Mouse (Mus musculus) embryo, embryonic 9.5 days (tissue): ENCODE data around the gene Cnr2.

Experiments used
- DNase-seq: peaks from one replicate; pipeline ENCODE4 v3.0.0-alpha.2; 2017; ENCODE audit errors: extremely low spot score

Gene Cnr2

DNA sequence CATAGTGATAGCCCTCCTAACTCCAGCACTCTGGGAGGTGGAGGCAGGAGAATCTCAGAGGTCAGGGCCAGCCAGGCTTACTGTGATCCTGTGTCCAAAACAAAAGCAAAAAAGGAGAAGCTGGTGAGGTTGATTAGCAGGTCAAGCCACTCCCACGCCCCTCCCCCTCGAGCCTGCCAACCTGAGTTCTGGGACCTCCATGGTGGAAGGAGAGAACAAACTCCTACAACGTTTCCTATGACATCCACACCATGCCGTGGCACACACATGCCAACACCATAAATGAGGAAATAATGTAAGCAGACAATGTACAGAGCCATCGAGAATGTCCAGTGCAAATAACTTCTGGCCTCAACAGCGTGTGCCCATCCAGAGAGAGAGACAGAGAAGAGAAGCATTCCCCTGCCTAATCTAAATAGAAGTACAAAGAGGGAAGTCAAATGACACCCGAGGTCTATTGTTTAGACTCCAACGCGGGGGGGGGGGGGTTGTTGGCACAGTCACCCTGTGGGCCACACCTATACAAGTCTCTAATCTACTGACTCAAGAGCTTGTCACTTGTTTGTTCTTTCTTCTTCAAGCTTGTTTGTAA lies 19.1 kb upstream of the Cnr2 start:
- DNase-seq, result peak; percentile 72

DNA sequence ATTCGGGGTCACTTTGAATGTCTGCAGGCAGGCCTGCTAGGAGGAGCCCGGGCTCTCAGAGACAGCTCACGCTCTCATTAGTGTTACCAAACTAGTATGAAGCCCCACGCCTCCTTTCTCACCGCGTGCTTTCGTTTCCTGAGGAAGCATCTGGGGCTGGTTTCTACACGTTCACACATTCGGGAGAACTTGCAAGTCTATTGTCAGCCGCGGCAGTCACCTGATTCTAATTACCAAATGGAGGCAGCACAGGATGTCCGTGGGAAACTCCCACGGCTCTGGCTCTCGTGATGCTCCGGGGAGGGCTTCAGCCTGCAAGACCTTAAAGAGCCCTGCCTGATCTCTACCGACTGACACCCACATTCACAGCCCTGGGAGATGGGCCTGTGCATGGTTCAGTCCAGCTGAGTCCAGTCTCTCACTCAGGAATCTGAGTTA lies 18.6 kb upstream of the Cnr2 start:
- peak; percentile 65 for DNase-seq

DNA sequence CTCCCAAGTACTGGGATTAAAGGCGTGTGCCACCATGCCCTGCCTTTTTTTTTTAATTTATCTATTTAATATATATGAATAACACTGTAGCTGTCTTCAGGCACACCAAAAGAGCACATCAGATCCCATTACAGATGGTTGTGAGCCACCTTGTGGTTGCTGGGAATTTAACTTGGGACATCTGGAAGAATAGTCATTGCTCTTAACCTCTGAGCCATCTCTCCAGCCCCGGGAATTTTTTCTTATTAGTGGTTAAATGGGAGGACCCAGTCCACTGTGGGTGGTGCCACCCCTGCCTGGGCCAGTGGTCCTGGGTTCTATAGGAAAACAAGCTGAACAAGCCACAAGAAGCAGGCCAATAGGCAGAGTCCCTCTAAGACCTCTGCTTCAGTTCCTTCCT lies 17.5 kb upstream of the Cnr2 start:
- no peak for DNase-seq

DNA sequence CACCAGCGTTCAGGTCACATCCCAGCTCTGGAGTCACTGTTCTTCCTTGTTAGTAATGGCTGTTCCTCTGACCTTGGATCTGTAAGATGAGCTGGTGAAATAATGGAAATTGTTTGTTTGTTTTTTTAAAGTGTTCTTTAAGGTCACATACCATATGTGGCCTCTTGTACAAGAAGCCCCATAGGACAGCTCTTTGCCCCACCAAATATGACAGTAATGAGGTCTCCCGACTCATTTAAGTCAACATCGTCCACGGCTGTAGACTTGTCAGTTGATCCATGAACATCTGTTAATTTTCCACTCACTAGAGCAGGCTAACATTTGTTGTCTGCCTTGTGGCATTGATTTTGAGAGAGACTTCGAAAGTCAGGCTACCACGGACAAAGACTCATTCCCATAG lies 16.2 kb upstream of the Cnr2 start:
- no peak for DNase-seq

DNA sequence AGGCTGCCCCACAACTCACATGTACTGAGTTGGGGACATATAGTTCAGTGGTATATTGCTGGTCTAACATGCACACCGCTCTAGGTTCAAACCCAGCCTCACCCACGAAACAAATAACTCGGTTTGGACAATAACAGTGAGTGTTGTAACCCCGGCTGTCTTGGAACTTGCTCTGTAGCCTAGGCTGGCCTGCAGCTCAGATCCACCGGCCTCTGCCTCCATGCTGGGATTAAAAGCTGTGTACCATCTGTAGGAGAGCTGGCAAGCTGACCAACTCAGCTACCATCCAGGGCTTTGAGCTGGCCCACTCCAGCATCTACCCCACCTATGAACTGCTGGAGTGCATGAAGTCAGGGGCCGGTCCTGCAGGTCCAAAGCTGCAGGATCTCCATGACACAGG lies 15.2 kb upstream of the Cnr2 start:
- DNase-seq, result no peak

DNA sequence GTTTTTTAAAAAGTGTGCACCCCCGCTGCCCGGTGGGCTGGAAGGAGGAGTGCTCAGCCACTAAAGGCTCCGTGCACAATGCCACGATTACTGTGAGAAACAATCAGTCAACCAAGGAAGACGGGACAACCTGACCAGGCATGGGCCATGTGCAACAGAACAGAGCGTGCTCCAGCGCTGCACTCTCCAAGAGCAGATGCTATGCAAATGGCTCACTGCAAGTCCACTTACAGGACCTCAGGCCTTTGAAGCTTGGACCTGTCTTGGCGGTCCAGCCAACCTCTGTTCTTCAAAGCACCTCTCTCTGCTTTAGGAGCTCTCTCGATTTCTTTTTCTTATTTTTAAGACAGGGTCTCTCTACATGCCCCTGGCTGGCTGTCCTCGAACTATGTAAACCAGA lies 14.6 kb upstream of the Cnr2 start:
- DNase-seq, result no peak

DNA sequence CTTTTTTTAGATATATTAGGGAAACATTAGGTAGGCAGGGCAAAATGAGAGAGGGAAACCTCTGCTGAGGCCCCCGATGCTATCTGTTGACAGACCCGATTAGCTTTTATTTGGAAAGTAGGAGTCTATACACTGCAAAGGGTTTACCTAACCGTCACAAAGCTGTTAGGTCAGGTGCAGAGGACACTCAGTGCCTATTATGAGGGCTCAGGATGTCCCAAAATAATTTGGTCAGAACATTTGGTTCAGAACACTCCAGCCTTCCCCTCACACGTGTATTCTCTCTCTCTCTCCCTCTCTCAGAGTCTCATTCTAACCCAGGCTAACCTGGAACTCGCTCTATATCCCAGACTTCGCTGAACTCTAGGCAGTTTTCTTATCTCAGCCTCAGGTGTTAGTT lies 13.2 kb upstream of the Cnr2 start:
- no peak for DNase-seq

DNA sequence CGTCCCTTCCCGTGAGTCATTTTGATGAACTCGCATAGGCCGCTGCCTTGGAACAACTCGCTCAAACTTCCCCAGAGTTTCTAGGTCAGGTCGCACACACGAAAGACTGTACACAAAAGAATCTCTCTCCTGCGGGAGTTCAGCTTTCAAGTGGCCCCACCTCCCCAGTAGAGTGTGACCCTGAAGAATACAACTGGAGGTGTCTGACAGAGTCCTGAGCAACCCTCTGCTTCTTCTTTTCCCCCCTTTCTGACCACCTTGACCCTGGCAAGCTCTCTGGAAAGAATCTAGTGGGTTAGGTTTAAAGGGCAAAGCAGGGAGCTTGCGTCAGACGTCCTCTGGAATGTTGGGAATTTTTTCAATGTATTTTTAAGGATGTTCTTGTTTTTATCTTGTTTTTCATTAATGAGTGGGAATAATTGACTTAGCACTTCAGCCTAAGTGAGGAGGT lies 11.8 kb upstream of the Cnr2 start:
- DNase-seq, result no peak

DNA sequence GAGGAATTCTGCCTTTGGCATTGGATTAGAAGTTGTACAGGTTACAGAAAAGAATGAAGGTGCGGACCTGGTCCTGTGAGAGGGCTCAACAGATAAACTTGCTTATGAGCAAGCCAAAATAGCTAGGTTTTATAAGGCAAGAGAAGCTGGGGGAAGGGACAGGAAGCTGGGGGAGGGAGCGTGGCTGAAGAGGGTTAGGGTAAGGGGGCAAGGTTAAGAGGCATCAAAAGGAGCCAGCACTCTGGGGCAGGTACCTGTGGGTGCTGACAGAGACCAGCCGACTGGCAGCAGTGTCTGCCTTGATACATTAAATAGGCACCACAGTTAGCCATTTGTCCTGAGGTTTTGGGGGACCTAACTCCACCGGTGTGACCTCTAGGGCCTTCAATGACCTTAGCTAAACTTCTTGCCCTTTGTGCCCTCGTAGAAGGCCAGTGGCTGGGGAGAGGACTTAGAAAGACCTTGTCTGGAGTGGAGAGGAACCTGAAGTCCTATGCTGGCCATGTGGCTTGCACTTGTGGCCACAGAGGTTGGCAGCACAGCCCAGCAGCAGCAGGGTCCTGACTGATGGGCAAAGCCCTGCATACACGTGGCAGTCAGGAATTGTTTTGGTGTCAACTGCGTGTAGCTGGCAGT lies 11.2 kb upstream of the Cnr2 start:
- no peak for DNase-seq

DNA sequence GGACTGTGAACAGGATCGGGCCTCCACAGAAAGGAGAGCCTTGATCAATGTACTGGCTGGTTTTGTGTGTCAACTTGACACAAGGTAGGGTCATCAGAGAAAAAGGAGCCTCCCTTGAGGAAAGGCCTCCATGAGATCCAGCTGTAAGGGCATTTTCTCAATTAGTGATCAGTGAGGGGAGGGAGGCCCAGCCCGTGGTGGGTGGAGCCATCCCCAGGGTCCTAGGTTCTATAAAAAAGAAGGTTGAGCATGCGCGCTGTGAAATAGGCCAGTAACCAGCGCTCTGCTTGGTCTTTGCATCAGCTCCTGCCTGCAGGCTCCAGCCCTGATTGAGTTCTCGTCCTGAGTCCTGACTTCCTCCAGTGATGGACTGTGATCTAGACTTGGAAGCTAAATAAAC lies 10.7 kb upstream of the Cnr2 start:
- no peak for DNase-seq

DNA sequence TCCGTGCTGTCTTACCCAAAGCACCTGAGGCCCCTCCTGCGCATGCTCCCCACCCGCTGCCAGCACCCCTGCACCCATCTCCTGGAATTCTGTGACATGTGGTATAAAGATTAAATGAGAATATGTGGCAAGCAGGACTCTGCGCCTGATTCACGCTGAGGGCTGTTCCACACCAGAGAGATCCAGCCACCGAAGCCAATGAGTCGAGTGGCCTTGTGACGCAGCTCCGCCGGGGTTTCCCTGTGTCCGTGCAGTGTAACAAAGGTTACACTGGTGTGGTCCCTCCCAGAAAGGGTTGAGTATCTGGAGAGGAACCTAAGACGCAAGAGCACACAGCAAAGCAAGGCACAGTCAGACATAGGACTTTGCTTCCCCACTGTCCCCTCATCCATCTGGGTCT lies 9.5 kb upstream of the Cnr2 start:
- DNase-seq, result no peak

DNA sequence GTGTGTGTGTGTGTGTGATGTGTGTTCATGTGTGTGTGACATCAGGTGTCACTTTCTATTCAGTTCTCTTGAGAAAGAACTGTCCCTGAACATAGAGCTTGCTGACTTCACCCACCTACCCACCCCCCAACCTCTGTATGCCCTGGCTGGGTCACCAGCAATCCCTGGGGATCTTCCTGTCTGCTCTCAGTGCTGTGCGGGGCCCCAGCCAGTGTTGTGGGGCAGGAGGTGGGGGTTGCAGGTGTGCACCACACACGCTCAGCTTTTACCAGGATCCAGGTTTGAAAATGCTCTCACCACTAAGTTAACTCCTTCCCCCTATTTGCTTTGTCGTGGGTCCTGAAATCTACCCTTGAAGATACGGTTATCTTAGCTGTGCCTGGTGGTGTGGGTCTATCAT lies 9.0 kb upstream of the Cnr2 start:
- DNase-seq, result no peak

DNA sequence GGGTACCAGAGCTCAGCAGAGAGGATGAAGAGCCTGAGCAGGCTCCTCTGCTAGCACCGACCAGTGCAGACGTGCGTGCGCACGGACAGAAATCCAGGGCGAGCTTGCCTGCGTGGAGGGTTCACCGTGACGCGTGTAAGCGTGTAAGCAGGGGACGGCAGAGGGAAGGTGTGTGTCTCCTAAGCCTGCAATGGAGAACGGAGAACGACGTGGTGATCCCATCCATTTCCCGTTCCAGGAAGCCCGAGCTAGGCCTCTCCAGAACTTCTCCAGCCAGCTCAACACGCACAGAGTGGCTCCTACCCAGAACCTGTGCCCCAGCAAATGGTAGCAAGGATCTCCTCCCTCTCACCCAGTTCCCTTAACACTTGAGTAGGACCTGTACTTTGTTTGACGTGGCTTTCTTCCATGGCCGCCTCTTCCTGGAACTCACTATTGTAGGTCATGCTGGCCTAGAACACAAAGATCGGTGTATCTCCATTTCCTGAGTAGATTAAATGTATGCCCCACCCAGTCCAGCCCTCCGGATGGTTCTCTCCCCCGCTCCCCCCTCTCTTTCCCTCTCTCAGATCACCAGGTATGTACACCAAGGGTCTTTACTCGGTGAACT lies 6.6 kb upstream of the Cnr2 start:
- DNase-seq, result no peak

DNA sequence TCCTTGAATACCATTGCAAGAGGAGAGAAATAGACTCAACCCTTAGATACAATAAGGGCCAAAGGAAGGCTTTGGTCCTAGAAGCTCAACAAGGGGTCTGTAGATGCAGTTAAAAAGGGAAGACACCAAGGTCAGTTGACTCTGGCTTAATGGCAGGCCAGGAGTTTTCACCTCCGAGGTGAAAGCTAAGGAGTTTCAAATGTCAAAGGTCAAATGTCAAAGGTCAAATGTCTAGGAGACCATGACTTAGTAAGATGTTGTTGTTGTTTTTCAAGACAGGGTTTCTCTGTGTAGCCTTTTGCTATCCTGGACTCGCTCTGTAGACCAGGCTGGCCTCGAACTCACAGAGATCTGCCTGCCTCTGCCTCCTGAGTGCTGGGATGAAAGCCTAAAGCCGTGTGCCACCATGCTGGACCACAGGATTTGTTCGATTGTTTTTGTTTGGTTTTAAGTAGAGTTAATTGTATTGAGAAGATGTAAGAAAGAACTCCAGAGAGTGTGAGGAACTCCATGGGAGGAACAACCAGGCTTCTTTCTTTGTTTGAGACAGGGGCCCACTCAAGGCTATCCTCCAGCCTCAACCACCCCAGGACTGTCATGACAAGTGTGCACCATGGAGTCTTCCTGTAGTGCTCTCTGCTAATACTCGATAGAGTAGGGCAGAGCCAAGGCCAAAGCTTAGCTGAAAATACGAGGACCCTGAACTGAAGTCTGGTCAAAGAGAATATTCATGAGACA lies 5.9 kb upstream of the Cnr2 start:
- DNase-seq, result no peak

DNA sequence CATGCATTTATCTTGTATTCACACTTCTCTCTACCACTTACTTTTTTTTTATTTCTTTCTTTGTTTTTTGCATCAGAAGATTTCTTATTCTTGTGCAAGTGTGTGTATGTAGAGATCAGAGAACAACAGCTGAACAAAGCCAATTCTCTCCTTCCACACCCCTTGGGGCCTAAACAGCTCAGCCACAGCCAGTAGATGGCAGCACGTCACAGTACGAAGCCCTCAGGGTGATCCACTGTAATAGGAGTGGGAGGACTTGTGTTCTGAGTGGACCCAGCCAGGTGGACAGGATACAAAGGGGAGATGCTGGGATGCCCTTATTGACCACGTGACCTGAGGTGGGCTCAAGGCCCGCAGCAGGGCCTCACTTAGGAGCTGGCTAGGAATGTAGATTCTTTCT lies 5.3 kb upstream of the Cnr2 start:
- peak; percentile 65 for DNase-seq

DNA sequence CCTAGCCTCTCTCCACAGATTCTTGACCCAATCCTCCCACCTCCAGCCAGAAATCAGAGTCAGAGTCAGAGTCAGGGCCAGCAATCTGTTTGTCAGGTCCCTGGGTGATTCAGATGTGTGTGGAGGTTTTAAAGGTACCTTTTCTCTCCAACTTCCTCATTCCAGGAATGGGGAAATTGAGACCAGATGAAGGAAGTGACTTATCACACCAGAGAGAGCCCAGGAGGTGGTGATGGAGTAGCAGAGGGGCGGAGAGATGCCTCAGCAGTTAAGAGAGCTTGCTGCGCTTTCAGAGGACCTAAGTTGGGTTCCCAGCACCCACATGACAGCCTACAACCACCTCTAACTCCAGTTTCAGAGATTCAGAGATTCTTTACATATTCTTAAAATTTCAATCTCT lies 3.7 kb upstream of the Cnr2 start:
- no peak for DNase-seq

DNA sequence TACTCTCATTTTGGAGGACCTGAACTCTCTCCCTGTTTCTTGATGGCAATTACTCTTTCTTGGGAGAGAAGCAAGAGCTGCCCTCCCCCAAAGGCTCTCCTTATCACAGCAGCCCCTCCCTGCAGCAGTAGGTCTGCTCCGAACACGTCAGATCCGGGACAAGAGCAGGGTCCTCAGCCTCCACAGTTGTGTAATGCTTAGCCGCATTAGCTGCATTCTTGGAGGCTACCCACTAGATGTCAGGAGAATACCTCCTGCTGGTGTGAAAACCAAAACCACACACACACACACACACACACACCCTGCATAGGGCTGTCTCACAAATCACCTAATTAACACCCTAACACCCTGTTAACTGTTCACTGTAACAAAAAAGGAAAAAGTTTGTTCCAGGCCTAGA lies 2.3 kb upstream of the Cnr2 start:
- no peak for DNase-seq

DNA sequence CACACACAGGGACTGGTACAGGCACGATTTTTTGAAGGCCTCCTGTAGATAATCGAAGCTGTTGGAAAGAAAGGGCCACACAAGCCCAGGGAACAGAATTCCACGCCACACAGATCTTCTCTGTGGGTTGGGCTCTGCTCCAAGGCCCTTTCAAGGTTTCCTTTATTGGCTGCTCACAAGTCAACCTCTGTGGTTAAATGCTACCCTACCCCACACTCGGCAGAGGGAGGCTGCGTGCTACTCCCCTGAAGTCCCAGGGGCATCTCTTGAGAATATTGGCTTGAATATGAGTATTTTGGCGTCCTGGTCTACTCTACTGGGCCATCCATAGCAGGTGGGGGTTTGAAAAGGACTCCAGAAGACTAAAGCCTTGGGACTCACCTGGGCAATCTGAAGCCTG lies 963 bp downstream of the Cnr2 start:
- no peak for DNase-seq

DNA sequence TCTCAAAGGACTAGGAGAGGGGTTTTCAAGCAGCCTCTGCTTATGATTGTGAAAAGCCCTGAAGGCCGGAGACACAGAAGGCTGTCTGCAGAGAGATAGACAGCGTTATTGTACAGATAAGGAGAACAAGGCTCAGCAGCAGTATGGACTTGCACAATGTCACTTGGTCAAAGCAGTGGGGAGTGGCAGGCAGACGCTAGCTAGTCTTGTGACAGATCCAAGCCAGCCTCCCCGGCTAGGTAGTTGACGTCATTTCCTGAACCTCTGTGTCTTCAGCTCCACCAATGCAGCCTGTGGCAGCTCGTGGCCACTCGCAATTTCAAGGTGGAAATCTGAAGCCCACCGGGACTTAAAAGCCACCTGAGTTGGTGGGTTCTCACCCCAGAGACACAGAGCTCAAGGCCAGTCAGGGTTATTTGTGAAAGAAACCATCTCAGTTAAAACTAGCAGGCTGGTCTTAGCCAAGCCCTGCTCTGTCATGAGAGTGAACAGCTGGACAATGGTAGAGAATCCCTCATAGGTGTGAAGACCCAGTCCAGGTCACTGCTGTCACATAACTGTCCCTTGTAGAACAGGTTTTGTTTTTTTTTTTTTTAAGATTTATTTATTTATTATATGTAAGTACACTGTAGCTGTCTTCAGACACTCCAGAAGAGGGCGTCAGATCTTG lies 3.3 kb downstream of the Cnr2 start:
- DNase-seq, result no peak

DNA sequence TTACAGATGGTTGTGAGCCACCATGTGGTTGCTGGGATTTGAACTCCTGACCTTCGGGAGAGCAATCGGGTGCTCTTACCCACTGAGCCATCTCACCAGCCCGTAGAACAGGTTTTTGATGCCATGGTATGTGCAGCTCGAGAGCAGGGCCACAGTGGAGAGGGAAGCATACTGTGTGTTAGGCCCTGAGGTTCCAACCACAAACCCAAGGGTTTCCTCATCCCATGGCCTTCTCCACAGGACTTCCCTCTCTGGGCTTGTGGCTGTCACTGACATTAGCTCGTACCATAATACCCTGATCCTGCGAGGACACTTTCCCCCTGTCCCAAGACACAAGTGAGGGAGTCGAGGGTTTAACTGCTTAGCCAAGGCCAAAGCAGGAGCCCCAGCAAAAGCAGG lies 3.9 kb downstream of the Cnr2 start:
- no peak for DNase-seq

DNA sequence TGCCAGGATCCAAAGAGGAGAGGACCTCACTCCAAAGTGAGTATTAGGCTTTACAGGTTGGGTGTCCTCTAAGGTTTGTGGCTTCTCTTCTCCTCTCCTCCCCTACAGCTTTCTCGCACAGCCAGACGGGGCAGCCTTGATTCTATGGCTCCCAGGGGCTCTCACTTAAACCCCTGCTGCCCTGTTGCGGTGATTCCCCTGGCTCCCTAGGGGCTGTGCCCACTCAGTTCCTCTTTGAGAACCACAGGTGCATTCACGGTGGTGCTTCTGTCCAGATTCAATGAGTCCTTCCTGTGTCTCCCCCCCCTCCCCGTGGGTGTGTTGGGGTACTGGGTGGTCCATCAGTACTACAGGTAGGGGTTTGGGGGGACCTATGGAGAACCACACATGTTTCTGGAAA lies 4.8 kb downstream of the Cnr2 start:
- DNase-seq, result no peak

DNA sequence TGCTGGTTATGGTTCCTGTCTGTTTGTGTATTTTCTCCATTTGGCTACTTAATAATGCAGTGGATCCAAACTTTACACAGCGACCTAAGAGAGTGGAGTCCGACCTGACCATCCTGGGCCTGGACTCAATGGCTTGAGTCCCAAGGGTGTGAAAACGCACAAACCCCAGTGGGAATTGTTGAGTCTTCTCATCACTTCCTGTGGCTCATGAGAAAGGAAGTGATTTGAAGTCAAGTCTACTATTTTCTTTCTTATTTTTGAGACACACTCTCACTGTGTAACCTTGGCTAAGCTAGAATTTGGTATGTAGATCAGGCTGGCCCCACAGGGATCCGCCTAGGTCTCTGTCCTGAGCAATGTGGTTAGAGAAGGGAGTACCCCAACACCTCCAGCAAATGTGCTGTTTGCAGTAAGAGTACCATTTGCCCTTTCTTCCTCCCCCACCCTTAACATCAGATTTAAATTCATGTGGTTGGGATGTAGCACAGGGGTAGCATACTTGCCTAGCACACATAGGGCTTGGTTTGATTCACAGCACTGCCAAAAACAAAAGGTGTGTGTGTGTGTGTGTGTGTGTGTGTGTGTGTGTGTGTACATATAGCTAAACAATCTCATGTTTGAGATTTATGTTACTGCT lies 7.5 kb downstream of the Cnr2 start:
- no peak for DNase-seq
